Mouse (Mus musculus) adrenal gland, adult (tissue): ENCODE results near the gene Gm49321.

ENCODE experiments used
- DNase-seq, 2 experiments: peaks; one replicate each; pipeline ENCODE4 v3.0.0; 2022 to 2023; ENCODE audit warnings: low spot score in 1 of 2; ENCODE audit not compliant: inconsistent age in 2 of 2

The Gm49321 gene

DNA sequence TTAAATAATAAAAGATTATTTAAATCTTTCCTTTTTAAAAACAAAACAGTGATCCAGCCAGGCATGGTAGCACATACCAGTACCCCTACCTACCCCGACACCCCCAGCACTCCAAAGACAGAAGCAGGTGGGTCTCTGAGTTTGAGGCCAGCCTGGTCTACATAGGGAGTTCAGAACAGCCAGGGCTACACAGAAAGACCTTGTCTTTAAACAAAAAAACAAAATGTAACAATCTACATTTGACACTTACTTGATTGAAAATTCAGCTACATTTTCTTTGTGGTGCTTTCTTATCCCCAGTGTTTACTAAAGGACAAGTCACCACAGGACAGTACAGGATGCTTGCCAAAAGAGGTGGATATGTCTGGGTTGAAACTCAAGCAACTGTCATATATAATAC lies at the start of gene Gm49321:
Gm49321 (plus strand) TSS at position 301 of the 400 bp plus-strand sequence.
- DNase-seq: no peak

DNA sequence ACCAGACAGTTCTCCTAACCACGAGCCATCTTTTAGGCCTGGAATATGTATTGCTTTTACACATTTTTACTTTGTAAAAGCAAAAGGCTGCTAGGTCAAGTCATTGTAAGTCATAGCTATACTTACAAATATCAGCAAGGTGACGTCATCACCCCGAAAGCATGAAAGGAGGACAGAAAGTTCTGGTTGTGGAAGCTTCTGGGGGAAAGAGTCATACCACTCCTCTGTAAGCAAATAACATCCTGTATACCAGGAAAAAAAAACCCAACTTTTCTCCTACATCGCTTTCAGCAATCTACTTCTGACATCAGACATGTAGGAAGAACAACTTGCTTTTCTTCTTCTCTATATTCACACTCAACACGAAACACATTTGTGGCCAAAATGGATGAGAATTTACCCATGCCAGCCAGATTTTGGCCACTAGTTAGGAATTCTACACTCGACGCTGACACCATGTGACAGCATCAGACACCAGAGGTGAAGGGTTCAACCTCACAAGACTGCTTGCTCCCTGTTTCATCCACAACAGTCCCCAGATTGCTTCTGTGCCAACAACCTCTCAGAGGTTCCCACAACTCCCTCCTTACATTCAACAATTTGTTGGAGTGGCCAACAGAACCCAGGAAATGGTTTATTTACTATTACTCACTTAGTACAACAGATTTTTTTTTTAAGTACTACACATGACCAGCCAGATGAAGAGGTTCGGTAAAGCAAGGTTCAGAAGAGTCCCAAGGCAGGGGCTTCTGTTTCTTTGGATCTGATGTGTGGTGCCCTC lies 49.3 kb upstream of the Gm49321 start:
- DNase-seq: no peak

DNA sequence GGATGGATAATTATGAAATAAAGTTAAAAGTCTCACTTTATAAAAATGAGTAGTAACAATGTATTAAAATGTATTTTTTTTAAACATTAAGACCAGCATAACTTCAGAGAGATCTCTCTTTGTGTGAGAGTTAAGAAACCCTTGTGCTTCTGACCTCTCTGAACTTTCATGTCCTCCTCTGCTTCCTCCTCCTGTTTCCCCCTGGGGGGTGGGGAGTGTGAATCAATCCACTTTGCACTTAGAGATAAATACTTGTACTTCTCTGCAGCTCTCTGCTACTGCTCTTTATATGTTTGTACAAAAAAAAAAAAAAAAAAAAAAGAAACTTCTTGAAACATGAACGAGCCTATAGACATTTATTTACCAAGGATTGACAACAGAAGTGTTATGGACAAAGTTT lies 47.9 kb upstream of the Gm49321 start:
- DNase-seq: no peak

DNA sequence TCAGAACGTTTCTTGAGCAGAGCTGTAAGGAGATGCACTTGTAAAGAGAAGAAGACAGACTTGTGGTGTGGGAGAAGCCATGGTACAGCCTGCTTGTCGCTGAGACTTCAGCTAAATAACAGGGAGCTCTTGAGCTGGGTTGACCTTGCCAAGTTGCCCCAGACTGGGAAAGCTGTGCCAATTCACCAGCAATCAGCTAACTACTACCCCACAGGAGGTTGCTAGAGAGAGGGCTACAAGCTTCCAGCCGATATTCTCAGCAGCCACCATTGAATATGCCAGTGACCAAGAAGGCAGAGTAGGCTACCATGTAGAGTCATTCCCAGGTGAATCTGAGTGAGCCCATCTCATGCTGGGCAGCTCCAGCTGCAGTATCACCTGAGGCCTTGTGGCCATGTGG lies 47.4 kb upstream of the Gm49321 start:
- peak in 1 of 2 experiments; percentile 64 for DNase-seq

DNA sequence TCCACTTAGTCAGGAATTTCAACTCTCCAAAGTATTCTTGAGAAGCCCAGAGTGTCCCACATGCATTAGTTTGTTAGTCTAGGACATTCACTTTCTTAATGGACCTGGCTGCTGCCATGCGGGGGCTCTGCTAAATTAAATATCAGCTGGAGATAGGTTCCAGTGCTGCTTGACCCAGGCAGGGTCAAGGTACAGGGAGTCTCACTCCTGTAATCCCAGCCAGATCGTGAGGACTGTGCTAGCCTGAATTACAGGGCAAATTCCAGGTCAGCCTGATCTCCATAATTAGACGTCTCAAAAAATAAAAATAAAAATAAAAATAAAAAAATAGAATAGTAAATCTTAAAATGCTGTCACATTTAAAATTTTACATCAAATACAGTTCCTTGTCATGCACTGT lies 44.8 kb upstream of the Gm49321 start:
- DNase-seq: no peak

DNA sequence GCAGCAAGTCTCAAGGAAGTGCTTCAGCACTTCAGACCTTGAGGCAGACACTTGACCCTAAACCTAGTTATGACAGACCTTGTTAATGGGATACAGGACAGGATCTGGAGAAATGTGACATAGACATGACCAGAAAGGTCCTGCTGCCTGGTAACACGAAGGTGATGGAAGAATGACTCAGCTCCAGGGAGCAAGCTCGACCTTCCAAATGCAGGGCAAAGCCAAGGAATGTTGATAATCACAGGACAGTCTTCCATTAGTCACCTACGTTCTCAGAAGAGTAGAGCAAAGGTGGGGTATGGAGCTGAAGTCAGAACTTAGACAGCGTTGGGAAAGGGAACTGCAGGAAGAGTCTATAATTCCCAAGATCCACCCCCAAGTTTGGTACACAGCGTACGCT lies 42.6 kb upstream of the Gm49321 start:
- peak; percentile 53 to 83 for DNase-seq

DNA sequence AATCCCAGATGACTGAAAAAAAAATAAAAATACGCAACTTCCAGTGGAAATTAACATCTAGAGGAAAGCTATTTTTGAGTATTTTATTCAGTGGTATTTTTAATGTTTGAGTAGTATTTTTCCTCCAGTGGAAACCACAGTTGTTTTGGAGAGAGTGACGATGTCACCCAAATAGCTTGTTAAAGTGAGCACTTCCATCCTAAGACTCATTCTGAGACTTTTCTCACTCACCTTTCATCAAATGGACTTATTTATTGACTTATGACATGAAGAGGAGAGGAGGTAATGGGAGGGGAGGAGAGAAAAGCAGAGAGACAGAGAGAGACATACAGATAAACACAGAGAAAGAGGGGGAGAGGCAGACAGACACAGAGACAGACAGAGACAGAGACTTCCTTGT lies 41.8 kb upstream of the Gm49321 start:
- DNase-seq: no peak

DNA sequence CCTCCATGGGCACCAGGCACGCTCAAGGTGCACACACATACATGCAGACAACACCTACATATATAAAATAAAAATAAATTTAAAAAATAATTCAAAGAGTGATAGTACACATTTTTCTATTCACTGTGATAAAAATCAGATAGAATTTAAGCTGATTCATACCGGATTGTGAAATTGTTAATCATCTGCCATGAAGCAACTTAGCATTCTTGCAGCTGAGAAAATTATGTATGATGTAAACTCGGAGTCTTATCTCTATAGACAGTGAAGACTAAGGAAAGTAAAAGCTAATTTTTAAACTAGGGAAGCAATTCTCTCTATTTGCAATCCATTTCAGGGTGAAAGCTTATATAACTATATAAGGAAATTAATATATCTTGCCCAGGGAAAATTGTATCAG lies 41.0 kb upstream of the Gm49321 start:
- DNase-seq: no peak

DNA sequence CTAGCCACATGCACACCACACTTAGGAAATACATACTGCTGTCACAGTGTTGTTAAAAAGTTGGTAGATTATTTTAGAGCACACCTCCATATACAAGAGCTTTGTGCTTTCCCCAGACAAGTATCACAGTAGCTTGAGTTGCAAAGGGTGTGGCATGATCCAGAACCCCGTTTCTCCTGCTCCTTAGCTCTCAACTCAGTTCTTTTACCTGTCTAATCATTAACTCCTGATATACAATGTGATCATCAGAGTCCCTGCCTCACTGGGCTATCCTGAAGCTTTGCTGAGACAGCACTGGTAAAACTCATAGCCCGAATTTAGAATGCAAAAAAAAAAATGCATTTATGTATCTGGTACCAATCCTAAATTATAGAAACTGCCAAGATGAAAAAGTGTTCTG lies 39.2 kb upstream of the Gm49321 start:
- DNase-seq: no peak

DNA sequence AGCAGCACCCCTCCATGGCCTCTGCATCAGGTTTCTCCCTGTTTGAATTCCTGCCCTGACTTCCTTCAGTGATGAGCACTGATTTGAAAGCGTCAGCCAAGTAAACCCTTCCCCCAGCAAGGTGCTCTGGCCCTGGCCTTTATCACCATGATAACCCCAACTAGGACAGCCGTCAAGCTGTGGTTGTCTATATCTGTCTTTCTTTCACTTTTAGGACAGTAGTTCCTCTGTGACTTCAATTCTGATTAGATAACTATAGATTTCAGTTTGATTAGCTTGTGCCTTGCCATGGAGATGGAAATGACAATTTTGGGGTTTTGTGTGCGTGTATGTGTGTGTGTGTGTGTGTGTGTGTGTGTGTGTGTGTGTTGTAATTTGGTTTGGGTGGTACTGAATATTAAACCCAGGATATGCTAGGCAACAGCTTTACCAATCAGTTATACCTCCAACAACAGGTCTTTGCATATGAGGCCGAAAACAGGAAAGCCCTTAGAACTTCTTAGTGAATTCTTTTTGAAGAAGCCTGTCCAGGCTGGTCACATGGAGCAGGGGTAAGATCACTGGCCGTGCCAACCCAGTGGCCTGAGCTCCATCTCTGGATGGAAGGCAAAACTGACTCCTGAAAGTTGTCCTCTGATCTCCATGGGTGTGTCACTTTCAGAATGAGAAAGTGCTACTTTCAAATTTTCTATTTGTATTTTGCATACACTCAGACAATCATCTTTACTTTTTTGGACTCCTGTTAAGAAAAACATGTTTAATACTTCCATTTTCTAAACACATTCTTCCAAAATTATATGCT lies 33.1 kb upstream of the Gm49321 start:
- DNase-seq: no peak

DNA sequence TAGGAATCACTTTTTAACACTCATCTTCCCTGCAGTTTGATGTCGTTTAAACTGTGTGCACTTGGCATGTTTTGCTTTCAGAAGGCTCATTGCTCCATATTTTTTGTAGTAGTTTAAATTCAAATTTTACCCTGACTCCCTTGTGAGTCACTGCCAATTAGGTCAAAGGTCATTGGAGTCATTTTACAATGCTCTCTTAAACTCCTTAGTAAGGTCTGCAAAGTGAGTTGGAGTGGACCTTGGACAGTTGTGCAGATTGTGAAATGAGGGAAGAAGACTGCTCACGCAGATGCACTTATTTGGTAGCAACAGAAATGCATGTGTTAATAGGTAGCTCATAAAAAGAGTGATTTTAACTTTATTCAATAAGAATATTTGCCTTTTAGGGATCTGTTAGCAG lies 32.4 kb upstream of the Gm49321 start:
- DNase-seq: peak in 1 of 2 experiments; percentile 87

DNA sequence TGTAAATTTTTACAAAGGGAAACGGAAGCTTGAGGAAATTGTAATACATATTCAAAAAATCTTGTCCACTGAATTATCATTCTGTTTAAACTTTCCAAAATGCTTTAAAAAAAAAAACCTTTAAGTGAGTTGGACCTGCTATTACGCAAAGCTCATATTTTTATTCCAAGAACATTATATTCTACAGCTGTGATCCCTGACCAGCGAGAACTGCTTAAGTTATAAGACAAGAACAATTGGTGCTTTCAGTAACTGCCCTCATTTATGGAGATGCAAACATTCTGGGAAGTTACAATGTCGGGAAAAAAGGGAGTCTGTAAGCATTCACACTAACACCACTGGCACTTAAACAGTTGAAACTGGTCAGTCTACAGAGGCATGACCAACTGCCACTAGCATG lies 31.9 kb upstream of the Gm49321 start:
- no peak for DNase-seq

DNA sequence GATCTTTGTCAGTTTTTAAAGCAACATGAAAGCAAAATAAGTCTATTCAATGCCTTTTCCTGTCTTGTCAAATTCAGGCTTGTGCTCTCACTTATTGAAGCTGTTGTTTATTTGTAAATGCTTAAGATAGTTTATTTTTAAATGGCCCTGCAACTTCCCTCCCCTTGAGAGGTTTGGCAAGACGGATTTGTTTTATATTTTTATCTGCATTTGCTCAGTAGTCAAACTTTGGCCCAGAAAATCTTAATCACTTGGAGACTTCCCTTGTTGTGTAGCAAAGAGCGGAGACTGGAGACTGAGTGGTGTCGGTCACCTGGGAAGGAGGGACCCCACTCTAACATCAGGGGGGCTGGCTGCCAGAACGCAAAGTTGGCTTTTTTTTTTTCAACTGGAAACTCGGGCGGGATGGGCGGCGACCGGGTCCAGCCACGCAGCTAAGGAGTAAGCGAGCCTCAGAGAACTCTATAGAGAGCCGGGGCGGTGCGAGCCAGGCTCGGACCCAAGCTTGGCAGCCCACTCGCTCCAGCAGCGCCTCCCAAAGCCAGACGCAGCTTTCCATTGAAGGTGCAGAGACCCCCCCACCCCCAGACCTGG lies 30.3 kb upstream of the Gm49321 start:
- DNase-seq: no peak

DNA sequence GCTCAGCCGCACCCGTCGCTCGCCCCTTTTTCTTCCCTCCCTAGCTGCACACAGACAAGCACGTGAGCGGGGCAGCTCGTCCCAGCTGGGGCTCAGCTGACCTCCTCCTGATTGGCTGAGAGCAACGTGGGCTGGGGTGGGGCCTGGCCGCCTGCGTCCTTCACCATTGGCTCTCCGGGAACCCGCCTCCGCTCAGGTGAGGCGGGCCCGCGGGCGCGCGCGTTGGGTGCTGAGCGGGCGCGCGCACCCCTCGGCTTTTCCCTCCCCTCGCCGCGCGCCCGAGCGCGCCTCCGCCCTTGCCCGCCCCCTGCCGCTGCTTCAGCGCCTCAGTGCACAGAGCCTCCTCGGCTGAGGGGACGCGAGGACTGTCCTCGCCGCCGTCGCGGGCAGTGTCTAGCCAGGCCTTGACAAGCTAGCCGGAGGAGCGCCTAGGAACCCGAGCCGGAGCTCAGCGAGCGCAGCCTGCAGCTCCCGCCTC lies 29.7 kb upstream of the Gm49321 start:
- DNase-seq: peak; percentile 98 to 99

DNA sequence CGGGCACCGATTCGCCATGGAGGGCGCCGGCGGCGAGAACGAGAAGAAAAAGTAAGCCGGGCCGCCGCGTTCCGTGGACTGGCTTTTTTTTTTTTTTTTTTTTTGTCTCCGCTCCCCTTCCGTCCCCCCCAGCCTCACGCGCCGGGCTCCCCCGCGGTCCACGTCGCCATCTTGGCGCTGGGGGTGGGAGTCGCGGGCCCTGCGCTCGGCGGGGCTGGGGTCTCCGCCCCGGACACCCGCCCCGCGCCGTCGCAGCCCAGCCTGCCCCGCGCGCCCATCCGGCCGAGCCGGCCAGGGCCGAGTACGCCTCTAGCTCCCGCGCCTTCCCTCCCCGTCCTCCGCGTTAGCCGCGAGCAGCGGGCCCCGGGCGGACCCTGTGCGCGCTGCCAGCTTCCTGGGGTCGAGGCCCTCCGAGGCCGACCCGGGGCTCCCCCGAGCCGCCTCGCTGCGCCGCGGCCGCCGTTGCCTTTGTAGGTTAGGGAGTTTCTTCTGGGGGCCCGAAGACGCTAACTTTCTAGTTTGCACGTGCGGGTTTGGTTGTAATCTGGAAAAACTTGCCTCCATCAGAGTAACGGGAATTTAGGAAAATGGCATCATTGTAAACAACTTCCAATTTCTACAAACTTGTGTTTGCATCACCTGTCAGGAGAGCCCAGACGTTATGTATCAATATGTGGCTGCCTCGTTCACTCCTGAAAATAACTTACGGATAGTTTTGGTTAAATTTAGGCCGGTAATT lies 29.0 kb upstream of the Gm49321 start:
- DNase-seq: peak; percentile 74 to 89

DNA sequence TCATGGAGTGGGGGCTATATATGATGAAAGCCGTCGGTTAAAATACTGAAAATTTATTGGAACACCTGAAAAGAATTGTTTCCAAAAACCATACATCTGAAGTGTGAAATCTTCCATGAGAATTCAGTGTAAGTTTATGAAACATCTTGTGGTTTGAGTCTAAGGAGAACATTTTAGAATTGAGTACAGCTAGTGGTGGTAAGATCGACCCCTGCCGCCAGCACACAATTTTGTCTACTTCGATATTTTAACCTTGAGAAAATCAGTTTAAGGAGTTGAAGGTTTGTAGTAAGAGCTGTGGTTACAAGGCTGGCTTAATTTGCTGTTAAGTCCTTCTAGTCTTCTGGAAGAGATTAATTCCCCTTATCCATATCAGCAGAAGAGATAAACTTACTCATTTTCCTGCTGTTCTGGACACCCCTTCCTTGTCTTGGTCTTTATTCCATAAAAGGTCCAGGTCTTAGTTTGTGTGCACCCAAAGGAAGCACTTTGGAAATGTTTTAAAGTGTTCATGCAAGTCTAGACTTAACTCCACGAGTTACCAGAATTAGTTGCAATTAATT lies 28.4 kb upstream of the Gm49321 start:
- DNase-seq: peak in 1 of 2 experiments; percentile 64

DNA sequence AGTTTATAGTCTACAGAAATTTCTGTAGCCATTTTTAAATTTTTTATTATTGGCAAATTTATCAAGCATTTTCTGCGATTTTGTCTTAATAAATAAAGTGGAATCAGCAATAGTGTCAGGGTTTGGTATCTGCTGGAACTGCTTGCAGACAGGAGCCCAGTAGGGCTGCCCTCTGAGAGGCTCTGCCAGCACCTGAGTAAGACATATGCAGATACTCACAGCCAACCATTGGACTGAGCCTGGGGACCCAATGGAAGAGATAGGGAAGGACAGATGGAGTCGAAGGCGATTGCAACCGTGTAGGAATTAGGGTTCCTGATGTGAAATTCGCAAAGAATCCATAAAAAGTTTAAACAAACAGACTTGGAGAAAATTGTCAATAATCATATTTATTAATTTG lies 19.0 kb upstream of the Gm49321 start:
- no peak for DNase-seq

DNA sequence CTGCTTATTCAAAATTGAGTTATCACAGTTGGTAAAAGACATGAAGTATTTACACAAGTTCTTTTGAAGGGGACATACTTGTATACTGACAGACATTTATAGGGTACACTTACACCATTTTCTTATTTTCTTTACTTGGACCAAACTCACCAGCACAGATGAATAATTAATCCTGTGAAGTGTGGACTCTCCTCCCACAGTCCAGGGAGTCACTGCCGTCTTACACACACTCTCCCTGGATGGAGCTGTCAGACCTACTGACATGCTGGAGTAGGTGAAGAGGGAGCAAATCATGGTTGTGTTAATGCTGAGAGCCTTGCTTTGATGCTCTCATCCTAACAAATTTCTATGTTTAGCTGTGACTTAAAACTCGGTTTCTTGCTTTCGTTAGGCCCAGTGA lies 7.2 kb upstream of the Gm49321 start:
- no peak for DNase-seq

DNA sequence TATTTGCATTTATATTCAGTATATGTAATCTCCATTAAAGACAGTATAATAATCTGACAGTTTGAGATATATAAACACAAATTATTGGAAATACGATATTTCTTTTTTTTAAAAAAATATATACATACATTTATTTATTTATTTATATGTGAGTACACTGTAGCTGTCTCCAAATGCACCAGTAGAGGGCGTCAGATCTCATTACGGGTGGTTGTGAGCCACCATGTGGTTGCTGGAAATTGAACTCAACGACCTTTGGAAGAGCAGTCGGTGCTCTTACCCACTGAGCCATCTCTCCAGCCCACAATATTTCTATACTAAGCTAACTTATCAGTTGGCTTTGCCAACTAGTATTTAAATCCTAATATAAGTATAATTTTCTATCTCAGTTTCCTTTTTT lies 6.2 kb upstream of the Gm49321 start:
- peak; percentile 15 to 75 for DNase-seq

DNA sequence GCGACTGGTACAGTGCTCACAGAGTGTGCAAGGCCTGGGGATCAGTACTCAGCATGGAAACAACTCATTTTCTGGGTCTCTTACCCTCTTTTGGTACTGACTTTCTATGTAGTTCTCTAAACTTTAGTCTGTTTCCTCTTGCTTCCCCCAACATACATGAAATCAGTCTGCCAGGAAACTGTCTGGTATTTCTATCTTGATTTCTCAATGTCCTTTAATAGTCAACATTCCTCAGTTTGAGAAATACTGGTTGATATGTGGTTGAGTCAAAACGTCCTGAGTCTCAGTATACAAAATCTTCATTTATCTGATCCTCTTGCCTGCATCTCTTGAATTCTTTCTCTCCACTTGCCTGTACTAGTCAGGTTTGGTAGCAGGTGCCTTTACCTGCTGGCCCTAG lies 2.9 kb upstream of the Gm49321 start:
- DNase-seq: no peak

DNA sequence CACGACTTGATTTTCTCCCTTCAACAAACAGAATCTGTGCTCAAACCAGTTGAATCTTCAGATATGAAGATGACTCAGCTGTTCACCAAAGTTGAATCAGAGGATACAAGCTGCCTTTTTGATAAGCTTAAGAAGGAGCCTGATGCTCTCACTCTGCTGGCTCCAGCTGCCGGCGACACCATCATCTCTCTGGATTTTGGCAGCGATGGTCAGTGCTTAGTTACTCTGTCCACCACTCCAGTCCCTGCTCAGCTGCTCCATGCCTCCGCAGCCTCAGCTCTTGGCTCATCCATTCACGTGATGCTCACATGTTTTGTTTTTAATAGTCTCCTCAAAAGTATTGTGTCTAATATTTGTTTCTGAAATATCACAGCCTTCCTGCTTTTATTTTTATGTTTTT lies 2.1 kb downstream of the Gm49321 start:
- no peak for DNase-seq
